Mouse (Mus musculus) thymus, adult 2 months (tissue): ENCODE measurements around the gene Ndufv3.

ENCODE experiments used
- CTCF ChIP-seq: fragments of 200-500 bp; IDR thresholded peaks from 2 replicates; pipeline ENCODE4 v1.5.1; 2012; ENCODE audit warnings: mild to moderate bottlenecking, control low read depth, low read length, moderate library complexity, borderline replicate concordance; ENCODE audit not compliant: control insufficient read depth, poor library complexity, insufficient read depth; ENCODE audit errors: extremely low read depth
- POLR2A ChIP-seq: fragments of 200-500 bp; IDR thresholded peaks from 2 replicates; pipeline ENCODE4 v1.6.1; 2012; ENCODE audit warnings: mild to moderate bottlenecking, low read length, control low read depth, moderate library complexity; ENCODE audit not compliant: control insufficient read depth, poor library complexity, insufficient read depth; ENCODE audit errors: extremely low read depth

DNA sequence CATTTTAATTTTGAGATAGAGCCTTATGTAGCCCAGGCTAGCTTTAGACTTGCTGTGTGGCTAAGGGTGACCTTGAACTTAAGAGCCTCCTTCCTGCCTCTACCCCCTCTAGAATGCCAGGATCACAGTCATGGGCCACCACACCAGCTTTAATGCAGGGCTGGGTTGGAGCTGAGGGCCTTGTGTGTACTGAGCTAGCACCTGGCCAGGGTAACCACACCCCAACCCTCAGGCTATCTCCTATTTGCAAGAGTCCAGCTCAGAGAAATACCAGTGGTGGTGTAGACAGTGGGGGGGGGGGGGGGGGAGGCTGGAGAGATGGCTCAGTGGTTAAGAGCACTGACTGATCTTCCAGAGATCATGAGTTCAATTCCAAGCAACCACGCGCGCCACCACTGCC lies 5.9 kb downstream of the Ndufv3 start:
- TF ChIP-seq POLR2A, result no peak
- TF ChIP-seq CTCF, result no peak
